Mouse (Mus musculus) macrophage (primary cell): ENCODE measurements around the gene Npc1l1. TPM values are rescaled to one million over a fixed set of nuclear protein-coding genes. Genes with fewer than 3 reads are reported as not detected.

Experiments
- H3K27ac ChIP-seq: fragments of 350-480 bp; formaldehyde crosslinking; 2 replicates; pipeline ENCODE4 v1.9.0; 2021
- H3K36me3 ChIP-seq: fragments of 350-480 bp; formaldehyde crosslinking; 2 replicates; pipeline ENCODE4 v1.9.0; 2021; ENCODE audit errors: inconsistent target
- H3K4me3 ChIP-seq: fragments of 350-480 bp; formaldehyde crosslinking; 2 replicates; pipeline ENCODE4 v1.9.0; 2021; ENCODE audit errors: inconsistent target
- H3K79me2 ChIP-seq: fragments of 350-480 bp; formaldehyde crosslinking; 2 replicates; pipeline ENCODE4 v1.9.0; 2021; ENCODE audit errors: inconsistent target
- polyA plus RNA-seq: library from polyadenylated mRNA; stranded (reverse); fragments of 250-400 nt; gene quantifications from 3 replicates; pipeline ENCODE4 v1.2.4, GENCODE M21; 2018; ENCODE audit warnings: inconsistent platforms

The Npc1l1 gene
- polyA plus RNA-seq, 1 experiment from 2014 or later: 0.03 TPM

DNA sequence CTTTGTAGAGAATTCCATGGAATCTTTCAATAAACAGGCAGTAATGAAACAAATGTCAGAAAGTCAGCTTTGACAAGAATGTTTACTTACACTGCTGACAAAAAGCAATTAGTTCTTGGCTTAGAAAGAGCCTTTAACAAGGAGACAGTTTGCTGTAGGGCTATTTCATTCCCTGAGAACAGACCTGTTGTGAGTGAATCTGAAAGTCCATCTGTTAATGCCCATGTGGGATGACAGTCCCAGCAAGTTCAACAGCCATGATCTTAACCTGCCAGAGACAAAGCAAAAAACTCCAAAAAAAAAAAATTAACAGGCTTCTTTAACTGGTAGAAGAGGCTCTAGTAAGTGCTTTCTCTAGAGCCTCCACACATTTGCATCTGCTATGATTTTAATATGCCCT is 68.4 kb downstream of the Npc1l1 start:
- Histone ChIP-seq H3K4me3 (no peak overlapping the region), H3K27ac (no peak overlapping the region), H3K36me3 (no peaks in the 10 kb centered on the region), H3K79me2 (peaks cover 100% of the 10 kb centered on the region)

Other genes starting within 250 kb of the Npc1l1 start
- 0.38 to 1.3 TPM (median 0.62 TPM) in 3 replicates for gene Camk2b, start 163.8 kb downstream of the Npc1l1 start, polyA plus RNA-seq
- not detected in 3 replicates for gene A730071L15Rik, start 30.1 kb downstream of the Npc1l1 start, polyA plus RNA-seq
- 26.1 to 35.2 TPM (median 27.7 TPM) in 3 replicates for gene Nudcd3, start 29.7 kb downstream of the Npc1l1 start, polyA plus RNA-seq
- 13.2 to 43.0 TPM (median 17.6 TPM) in 3 replicates for gene Ddx56, start 37.6 kb upstream of the Npc1l1 start, polyA plus RNA-seq
- gene Tmed4, start 44.7 kb upstream of the Npc1l1 start, polyA plus RNA-seq: 45.3 to 56.5 TPM (median 55.9 TPM) in 3 replicates
- 73.2 to 90.4 TPM (median 78.8 TPM) in 3 replicates for gene Ogdh, start 61.5 kb upstream of the Npc1l1 start, polyA plus RNA-seq
- 38.6 to 57.7 TPM (median 48.1 TPM) in 3 replicates for gene Zmiz2, start 158.9 kb upstream of the Npc1l1 start, polyA plus RNA-seq
- gene Ppia, start 185.3 kb upstream of the Npc1l1 start, polyA plus RNA-seq: 1,329 to 2,132 TPM (median 1,766 TPM) in 3 replicates
- gene H2afv, start 214.3 kb upstream of the Npc1l1 start, polyA plus RNA-seq: 15.4 to 35.4 TPM (median 22.4 TPM) in 3 replicates
- 23.4 to 30.1 TPM (median 28.8 TPM) in 3 replicates for gene Purb, start 245.8 kb upstream of the Npc1l1 start, polyA plus RNA-seq